Mouse (Mus musculus): ENCODE data around the gene Abca14. TPM values are rescaled to one million over a fixed set of nuclear protein-coding genes. Genes with fewer than 3 reads are reported as not detected.

Abca14 gene
- not detected for total RNA-seq (2021)

DNA sequence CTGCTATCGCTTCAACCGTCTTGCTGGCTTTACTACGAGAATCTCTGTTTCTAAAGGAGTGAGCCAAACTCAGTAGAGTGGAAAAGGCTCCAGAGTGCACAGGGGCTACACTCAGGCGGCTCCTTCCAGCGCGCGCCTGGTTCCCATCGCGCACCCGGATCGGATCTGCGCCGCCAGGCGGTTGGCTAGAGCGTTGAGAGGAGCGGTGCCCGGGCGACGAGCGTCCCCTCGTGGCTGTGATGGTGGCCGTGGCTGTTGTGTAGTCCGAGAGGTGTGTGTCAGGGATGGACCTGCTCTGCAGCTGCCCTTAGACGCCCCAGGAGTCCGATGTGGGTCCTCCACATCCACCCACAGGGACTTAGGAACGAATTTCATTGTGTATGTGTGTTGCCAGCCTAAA is at the start of gene Abca14:
Abca14 (plus strand) TSS at position 173 of the 400 bp plus-strand sequence.
- intact Hi-C loops (cut with DNase I), result loop anchor here (5.0 to 10.0 kb wide), 2 partner anchors 76 to 359 kb away; no protein-coding TSS in a partner anchor
- DNase-seq, result peak; percentile 87

DNA sequence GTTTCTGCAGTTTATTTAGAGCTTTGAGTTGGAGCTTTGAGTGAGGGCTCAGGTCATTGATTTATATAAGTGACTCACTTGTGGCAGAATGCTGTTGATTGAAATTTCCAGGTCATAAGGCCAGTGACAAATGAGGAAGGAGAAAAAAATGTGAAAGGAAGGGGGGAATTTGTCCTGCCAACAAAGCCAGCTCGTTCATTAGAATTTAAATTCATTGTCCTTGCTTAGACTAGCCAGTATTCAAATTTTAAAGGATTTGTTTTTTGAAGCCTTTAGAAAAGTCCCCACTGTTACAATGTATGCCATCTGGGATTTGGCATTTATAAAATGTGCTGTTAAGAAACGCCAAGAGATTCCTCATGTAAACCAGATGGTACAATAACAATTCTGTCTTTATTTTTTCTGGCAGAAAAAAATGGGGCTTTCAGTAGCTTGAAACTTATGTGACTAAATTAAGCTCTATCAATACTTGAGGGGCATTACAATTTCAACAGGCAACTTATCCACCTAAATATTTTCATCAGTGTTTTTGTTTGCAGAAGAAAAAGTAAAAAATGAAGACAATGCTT is 46.8 kb upstream of the Abca14 start:
- DNase-seq, result no peak
- intact Hi-C loops (cut with DNase I), result no loop called here

DNA sequence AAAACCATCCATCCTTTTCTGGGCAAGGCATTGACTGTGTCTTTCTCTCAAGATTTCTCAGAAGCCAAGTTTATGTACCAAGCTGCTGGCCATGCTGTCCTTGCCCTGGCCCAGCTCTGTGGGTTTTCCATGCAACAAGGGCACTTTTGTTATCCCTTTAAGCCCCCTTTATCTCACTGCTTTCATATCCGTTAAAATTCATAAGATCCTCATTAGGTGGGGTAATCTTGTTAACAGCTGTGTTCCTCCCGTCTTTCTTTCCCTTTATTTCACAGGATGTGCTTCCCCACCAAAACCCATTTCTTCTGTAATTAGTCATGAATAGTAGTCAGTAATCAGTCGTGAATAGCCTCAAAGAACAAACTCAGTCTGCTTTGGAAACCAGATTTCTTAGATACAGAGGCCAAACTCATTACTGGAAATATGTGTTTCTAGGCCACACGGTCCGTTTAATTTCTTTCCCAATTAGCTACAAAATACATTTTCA is 46.1 kb upstream of the Abca14 start:
- no peak for DNase-seq
- intact Hi-C loops (cut with DNase I), result no loop called here

DNA sequence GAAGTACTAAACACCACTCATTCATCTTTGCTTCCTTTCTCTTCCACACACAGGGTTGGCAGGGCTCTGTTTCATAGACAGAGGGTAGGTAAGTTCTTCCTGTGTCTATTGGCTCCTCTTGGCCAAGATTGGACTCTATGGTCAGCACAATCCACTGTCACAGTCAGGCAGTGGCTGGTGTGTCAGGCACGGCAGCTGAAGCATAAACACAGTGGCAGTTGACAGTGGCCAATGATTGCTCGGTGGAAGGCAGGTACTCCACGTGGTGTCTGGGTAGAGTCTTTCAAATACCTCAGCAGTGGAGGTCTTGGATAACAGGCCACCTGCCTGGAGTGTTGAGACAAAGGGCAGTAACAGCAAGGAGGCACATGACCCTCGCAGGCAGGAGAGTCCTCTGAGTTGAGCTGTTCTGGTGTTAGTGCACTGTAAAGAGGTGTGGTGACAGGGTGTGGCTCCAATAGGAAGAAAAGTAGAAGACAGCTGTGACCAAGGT is 45.6 kb upstream of the Abca14 start:
- DNase-seq, result no peak
- intact Hi-C loops (cut with DNase I), result no loop called here

DNA sequence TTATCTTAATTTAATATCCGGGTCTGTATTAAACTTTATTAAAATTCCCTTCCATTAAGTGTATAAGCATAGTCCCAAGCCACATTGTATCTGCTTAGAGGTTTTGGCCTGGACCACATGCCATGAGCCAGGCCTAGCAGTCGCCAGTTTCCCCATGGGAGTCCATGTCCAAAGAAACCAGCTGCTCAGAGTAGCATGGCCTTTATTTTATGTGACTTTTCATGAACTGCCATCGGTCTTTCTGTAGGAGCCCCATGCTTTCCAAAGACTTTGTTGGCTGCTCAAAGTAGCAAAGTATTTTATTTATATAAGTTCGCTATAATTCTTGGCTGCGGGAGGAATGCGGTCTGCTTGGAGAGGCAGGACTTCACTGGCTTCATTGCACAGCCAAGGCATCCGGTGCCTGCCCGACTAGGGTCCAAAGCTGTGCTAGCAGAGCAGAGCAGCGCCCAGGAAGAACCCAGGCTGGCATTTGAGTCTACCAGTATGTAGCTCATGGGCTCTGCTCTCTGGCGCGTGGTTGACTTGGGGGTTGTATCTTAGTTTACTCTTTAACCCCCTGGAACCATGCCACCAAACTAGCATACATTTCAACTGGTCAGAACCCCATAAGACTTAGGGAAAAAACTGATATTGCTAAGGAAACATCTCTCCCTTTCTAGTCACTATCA is 40.0 kb upstream of the Abca14 start:
- intact Hi-C loops (cut with DNase I), result no loop called here
- peak; percentile 8 for DNase-seq

DNA sequence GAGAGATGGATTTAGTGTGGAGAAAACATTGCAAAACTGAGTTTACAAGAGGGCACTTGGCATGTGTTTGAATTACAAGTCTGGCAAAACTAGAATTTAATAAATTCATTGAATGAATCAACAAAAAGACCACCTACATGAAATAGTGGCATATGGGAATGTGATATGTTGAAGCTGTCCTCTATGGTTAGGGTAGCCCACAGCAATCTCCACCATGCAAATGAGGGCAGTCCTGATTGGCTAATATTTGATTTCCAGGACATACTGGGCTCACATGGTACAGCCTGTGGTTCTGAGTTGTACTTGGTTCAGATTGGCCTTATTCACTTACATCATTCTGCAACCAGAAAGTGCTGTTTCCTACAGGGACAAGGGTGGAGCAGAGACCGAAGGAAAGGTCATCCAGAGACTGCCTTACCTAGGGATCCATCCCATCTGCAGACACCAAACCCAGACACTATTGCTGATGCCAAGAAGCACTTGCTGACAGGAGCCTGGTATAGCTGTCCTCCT is 31.5 kb upstream of the Abca14 start:
- intact Hi-C loops (cut with DNase I), result no loop called here
- no peak for DNase-seq

DNA sequence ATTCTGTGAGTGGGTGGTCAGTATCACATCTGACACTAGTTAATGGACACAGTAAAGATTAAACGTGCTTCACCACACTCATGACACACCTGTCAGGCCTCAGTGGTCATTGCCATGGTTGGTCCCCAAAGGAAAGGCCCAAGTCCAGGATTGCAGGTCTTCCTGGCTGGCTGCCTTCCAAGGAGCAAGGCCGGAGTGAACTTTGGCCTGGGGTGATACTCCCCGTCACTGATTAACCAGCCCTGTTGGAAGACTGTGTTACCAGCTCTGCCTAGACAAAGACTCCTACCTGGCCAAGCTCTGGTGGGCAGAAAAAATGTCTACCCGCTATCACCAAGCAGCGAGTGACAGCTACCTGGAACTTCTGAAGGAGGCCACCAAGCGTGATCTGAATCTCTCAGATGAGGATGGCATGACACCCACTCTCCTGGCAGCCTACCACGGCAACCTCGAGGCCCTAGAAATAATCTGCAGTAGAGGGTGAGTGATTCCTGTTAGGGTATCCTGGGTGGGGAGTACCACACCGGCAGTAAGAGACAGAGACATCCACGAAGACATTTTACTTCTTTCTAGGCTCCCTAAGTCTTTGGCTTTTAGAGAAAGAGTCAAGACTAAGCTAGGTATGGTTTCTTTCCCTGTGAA is 30.0 kb upstream of the Abca14 start, which contains the start of gene Anks4b:
Anks4b (plus strand) TSS at position 256 of the 642 bp plus-strand sequence.
- DNase-seq, result no peak
- intact Hi-C loops (cut with DNase I), result no loop called here

DNA sequence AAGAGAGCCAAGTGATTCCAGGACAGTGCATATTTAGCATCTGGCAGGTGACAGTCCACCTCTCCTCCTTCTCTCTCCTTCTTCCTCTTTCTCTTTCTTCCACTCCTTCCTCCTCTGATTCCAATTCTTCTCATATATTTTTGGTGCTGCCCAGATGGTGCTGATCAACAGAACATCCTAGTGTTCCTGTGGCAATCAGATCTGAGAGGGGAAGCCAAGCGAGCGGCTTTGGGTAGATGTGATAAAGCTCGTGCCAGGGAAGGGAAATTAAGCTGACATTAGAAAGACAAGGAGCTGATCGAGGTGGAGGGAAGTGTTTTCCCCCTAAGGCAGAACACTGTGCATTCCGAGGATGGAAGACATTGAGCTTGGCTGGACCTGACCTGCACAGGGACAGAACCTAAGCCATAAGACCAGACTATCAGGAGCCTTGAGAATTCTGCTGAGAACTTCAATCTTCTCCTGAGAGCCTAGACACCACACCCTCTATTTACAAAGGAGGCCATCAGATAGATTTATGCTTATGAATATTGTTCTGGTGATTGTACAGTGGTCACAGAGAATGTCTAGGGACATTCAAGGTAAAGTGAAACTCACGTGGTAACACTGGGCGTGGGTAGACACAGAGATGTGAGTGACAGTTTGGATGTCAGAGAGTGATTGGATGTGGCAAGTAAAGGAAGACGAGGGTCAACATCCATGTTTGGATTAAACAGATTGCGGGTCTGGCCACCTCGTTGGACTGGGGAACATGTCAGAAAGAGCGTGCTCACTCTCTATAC is 28.8 kb upstream of the Abca14 start:
- no peak for DNase-seq
- intact Hi-C loops (cut with DNase I), result no loop called here

DNA sequence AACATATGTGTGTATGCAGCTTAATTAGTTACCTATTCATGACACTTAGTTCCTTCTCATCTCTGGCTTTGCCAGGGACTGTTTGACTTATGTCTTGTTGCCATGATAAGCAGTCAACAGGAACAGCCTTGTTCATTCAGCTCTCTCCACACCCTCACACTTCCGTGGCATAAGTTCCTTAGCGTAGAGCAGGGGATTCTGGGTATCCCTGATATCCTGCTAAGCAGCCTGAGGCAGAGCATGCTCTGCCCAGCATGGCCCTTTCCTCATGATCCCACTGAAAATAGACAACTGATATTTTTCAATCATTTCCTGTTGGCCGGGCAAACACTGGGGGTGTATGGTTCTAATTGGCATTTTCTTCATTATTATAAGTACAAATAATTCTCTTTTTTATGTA is 26.1 kb upstream of the Abca14 start:
- no peak for DNase-seq
- intact Hi-C loops (cut with DNase I), result no loop called here

DNA sequence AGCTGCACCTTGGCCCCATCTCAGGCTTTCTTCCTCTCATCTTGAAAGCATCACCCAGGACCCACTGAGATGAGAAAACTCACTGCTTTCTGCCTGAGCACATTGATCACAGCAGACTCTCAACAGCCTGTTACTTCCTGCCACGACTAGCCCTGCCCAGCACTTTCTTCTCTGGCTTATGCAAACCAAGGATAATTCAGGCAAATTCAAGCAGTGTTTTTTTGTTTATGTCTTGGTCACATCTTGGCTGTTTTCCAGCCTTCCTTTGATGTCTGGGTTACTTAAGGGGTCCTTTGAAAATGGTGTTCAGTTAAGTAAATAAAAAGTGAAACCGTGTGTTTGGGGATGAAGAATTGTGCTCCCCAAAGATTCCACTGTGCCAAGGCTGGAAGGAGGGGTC is 24.8 kb upstream of the Abca14 start:
- no peak for DNase-seq
- intact Hi-C loops (cut with DNase I), result no loop called here

DNA sequence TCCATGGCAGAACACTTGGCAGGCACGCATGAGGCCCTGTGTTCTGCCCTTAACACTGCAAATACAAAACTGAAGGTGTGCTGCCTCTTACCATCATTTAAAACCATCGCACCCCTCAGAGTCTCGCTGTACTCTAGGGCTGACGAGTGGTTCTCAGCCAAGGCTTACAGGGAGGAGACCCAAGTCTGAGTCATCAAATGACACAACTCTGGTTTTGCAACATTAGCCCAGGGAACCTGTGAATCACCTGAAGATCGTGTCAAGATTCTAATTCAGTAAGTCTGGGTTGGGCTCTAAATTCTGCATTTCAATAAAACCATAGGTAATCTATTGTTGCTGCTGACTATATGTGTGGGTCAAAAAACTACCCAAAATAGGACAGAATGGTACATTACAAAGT is 23.2 kb upstream of the Abca14 start:
- DNase-seq, result no peak
- intact Hi-C loops (cut with DNase I), result no loop called here

DNA sequence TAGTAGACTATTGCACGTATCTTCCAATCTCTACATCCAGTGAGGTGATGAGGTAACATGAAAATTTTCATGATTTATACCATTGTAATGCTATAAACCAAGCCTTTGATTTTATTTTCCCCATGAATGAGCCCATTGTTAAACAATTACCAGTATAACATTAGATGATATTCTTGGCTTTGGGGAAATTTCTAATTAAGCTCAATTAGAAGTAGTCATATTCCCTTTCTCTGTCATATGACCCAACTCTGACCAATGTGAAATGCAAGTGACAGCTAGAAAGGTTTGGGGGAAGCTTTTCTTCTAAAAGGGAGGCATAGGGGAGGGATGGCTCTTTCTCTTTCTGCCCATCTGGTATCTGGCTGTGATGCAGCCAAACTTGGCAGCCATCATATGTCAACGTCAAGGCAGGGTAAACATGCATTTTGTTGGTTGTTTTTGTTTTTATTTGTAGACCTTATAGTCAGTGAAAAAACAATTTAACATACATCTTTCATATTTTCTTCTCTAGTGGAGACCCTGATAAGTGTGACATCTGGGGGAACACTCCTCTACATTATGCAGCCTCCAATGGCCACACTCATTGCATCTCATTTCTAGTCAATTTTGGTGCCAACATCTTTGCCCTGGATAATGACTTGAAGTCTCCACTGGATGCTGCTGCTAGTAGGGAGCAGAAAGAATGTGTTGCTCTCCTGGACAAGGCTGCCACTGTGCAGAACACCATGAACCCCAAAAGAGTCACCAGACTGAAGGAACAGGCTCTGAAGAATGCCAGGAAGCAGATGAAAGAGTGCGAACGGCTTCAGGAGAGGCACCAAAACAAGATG is 22.1 kb upstream of the Abca14 start:
- intact Hi-C loops (cut with DNase I), result no loop called here
- no peak for DNase-seq

DNA sequence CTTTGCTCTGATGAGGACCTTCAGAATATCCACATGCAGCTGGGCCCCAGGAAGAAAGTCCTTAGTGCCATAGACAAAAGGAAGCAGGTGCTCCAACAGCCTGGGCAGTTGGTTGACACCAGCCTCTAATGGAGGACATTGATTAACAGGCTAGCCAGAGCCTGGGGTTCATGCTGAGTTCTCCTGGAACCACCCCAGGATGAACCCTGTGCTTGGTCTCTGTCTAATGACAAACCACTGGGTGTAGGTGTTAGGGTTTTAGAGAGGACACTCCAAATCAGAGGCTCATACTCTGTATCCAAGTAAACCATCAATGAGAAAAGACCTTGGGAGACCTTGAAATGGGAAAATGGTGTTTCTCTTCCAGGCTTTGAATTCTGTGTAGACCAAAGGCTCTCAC is 20.9 kb upstream of the Abca14 start:
- no peak for DNase-seq
- intact Hi-C loops (cut with DNase I), result no loop called here

DNA sequence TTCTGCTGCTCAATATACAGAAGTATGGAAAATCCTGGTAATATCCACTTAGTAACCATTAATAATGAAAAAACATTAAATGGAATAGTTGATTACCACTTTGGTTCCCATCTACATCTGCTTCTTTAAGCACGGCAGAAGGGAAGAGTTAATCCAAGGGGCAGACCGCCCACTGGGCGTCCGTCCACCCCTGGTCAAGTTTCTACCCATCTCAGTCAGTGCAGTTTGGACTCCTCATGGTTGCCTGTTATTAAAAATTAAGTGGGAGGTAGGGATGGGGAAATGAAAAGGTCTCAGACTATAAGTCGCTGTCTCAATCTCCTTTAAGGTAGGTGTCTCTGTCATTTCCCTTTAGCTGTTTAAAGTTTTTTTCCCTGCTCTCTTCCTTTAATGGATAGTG is 14.8 kb upstream of the Abca14 start:
- intact Hi-C loops (cut with DNase I), result no loop called here
- DNase-seq, result no peak

DNA sequence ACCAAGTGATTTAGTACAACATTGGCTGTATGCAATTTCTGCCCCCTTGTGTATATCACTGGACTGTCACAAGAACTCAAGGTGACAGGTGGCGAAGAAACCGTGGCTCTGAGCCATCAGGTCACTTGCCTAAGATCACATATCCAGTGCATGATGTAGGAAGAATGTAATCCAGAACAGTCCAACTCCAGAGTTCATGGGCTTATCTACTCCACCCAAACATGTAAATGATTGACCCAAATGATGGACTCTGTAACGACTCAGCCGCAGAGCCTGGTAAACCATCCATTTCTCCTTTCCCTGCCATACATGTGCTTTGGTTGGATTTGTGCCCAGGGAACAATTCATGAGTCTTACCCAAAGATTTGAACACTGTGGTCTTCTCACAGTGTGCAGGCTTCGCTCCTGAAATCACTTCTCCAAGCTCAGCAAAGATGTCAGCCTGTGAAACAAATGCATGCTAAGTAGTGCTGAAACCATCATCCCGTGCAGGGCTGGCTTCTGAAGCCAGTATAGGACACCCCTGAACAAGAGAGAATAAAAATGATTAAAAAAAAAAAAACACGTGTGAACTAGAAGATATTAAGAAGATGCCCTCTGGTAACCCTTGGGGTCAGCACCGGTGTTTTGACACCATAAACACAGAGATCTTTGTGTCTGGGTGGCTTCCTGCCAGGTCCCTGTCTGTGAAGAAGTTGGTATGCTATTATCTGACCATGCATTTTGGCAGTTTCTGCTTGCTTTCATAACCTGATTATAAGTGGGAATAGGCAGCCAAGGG is 14.2 kb upstream of the Abca14 start:
- intact Hi-C loops (cut with DNase I), result no loop called here
- DNase-seq, result peak; percentile 32

DNA sequence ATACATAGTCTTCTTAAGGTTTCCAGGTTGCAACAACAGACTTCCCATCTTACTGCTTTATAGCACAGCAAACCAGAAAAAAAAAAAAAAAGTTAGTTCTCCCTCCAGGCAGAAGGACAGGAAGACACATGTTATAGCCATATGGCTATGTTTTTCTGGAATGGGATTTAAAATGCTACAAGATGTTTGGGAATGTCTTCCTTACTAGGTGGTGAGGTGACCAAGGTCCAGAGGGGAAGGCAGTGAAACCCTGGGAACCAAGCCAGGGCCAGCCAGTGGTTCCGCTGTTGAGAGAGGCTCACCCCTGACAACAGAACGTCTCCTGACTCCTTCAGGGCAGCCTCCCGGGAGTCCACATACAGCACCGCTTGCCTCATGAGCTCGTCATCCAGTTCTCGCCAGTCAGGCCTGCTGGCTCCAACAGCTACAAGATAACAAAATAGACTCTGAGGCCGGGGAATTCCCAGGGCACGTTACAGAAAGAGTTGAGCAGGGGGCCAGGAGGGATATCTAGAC is 13.6 kb upstream of the Abca14 start:
- DNase-seq, result peak; percentile 19
- intact Hi-C loops (cut with DNase I), result no loop called here

DNA sequence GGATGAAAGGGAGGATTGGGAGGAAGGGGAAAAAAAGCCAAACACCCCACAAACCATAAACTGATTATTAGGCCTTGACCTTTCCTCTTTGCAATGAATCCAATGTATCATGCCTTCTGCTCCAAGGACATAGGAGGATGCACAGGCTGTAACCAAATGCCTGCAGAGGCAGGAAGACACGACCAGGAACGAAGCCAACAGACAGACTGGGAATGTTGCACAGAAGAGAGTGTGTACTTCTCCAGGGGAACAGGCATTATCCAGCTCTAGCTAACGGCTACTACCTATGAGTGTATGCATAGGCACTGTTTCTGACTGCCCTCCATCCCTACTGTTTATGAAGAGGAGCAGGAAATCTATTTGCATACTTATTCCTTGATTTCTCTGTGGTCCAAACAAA is 11.6 kb upstream of the Abca14 start:
- DNase-seq, result no peak
- intact Hi-C loops (cut with DNase I), result no loop called here

DNA sequence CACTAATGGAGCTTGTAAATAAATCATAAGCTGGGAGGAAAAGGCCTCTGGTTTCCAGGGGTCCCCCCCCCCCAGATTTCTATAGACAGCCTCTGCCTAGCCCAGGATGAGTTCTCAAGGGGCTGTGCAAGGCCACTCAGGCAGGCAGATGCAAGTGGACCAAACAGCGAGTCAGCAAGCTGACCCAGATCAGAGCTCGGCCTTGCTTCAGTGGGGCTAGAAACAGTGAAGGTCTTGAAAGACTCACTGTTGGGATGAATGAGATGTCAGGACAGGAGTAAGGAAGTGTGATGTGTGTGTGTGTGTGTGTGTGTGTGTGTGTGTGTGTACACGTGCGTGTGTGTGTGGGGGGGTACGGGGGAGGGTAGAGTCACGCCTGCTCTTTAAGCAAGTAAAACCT is 10.9 kb upstream of the Abca14 start:
- no peak for DNase-seq
- intact Hi-C loops (cut with DNase I), result no loop called here

DNA sequence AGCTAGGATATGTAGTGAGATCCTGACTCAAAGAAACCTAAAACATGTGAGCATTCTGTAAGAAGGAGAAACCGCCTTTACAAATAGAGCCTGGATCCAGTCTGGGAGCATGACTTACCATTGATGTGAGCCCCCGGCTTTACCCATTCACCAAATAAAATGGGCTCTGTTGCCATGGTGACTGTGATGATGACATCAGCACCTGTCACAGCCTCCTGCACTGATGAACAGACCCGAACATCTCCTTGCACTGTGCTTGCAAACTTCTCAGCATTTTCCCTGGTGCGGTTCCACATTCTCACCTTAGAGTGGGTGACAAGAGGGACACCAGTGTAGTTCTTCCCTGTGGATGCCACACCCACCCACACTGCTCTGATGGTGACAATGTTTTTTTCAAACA is 8.6 kb upstream of the Abca14 start:
- intact Hi-C loops (cut with DNase I), result no loop called here
- no peak for DNase-seq

Measured in left cerebral cortex, postnatal 4 days (tissue).